Mouse (Mus musculus) thymus, adult 2 months (tissue): ENCODE measurements around the gene Atp2b4.

Experiments used
- CTCF ChIP-seq: fragments of 200-500 bp; IDR thresholded peaks from 2 replicates; pipeline ENCODE4 v1.5.1; 2012; ENCODE audit warnings: mild to moderate bottlenecking, control low read depth, low read length, moderate library complexity, borderline replicate concordance; ENCODE audit not compliant: control insufficient read depth, poor library complexity, insufficient read depth; ENCODE audit errors: extremely low read depth
- POLR2A ChIP-seq: fragments of 200-500 bp; IDR thresholded peaks from 2 replicates; pipeline ENCODE4 v1.6.1; 2012; ENCODE audit warnings: mild to moderate bottlenecking, low read length, control low read depth, moderate library complexity; ENCODE audit not compliant: control insufficient read depth, poor library complexity, insufficient read depth; ENCODE audit errors: extremely low read depth

DNA sequence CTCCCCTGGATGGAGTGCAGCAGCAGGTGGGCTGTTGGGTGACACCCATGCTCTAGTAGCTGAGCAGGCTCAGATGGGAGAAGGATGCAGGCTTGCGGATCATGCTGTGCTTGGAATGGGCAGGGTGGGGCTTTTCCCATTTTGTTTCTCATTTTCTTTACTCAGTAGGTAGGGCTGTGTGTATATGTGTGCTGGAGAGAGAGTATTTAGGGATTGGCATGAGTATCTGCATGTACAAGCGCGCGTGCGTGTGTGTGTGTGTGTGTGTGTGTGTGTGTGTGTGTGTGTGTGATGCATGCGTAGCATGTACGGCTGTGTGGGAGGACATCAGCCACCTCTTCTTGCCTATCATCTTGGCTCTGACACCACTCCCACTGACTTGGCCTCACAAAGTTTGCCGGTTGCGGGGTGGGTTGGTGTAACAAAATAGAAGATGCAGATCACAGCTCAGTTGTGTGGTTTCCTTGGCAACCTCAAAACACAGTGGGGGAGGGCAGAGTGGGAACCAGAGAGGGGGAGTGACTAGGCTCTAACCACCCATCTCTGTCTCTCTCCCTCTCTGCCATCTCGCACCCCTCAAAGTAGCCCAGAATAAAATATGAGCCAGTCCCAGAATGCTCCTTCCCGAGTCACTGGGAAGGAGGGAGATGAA is 41.4 kb upstream of the Atp2b4 start:
- no peak for TF ChIP-seq POLR2A
- TF ChIP-seq CTCF = no peak
